Mouse (Mus musculus) CD4-positive helper T cell, adult 2 months (primary cell): ENCODE measurements around the gene Gpr146.
A peak's percentile ranks its signal among the peaks of the same experiment; 100 is the strongest.
"Not testable (repeated sequence)": the region's sequence is repeated elsewhere in the genome, so short reads cannot be mapped to it uniquely, and the experiment has no call there.

Experiments
- DNase-seq: peaks from one replicate; pipeline ENCODE4 v3.0.0-alpha.2; 2012; ENCODE audit warnings: low read depth, missing footprints, low spot score

The Gpr146 gene

DNA sequence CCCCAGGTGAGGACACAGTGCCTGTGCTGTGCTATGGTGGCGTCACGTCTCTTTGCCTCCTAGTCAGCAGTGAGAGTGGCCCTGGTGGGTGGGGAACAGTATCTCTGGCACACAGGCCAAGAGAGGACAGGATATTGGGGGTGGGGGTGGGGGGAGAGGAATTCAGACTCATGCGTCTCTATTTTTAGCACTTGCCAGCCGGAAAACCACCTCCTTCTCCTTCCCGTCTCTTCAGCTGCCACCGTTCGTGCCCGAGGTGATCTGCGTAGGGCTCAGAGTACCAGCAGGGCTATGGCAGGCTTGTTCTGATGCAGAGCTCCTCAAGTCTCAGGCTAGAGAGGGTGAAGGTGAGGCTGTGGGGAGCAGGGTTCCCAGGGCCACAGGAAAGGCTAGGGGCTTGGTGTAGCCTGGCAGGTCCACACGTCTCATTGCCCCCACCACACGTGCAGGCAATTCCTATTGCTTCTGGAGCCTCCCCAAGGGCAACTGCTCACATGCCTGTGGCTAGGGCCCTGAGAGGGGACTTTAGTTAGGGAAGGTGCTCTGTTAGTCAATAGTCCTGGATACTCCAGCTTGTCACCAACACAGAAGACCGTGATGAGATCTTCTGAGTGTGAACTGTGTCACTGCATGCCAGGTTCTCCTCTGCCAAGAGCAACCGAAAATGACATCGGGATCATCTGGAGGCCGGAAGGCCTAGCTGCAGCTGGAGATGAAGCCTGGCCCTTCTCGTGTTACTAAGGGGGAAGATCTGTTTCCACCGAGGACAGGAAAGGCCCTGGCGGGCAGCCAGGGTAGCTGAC is at the start of gene Gpr146:
Gene Gpr146, plus strand, starts transcription at position 230 of the 803 bp plus-strand sequence.
- peak; percentile 75 for DNase-seq

DNA sequence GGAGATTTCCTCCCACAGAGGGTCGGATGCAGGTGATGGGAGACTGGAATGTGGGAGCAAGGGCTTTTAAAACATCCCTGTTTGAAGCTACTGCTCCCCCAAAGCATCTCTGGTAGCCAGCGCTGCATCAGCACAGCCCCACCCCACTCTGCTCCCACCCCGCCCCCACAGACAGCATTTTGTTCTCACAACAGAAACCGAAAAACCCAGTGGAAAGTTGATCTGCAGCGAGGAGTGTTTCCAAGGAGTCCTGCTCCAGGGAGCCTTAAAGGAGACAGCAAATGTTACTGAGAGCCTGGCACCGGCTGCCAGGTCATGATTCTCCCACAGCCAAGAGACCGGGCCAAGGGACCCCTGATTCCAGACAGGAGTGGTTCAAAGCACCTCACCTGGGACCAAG is 46.7 kb upstream of the Gpr146 start:
- no peak for DNase-seq

DNA sequence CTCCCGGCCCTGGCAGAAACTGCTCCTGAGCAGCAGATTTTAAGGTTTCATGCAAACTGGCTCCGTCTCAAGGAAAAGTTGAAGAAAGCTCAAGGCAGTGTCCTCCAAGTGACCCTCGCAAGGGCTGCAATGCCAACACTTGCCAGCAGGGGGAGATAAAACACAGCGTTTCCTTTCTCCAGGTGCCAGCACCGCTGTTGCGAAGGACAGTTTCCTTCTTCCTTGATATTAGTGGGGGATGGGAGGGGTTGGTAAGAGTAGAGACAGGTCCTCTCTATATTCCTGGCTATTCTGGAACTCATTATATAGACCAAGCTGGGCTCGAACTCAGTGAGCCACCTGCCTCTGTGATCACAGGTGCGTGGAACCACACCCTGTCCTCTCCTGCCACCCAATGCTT is 45.8 kb upstream of the Gpr146 start:
- DNase-seq = peak; percentile 56

DNA sequence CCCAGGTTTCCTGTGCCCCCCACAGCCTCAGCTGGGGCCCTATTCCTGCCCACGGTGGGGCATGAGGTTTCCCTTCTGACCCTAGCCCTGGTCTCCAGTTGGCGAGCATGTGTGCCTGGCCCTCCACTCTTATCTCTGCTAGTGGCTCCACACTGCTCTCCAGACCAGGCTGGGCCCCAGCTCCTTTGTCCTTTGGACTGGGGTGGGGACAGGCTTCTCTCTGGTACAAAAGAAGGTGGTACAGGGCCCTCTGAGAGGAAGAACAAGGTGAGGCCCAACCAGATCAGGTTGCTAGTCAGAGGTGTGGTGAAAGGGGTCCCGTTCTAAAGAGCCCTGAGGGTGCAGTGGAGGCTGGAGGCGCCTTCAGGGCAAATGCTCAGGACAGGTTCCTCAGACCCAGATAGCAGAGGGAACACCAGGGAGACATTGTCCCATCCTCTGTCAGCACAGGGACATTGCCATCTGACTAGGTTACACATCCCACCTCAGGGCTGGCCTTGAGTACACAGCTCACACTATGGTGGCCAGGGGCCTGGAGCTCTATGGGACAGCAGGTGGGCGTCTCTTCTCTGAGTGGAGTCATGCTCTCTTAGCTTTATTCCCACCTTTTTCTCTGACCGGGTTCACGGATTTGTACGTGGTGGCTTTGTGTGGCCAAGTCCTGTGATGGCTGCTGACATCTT is 44.8 kb upstream of the Gpr146 start:
- DNase-seq = no peak

DNA sequence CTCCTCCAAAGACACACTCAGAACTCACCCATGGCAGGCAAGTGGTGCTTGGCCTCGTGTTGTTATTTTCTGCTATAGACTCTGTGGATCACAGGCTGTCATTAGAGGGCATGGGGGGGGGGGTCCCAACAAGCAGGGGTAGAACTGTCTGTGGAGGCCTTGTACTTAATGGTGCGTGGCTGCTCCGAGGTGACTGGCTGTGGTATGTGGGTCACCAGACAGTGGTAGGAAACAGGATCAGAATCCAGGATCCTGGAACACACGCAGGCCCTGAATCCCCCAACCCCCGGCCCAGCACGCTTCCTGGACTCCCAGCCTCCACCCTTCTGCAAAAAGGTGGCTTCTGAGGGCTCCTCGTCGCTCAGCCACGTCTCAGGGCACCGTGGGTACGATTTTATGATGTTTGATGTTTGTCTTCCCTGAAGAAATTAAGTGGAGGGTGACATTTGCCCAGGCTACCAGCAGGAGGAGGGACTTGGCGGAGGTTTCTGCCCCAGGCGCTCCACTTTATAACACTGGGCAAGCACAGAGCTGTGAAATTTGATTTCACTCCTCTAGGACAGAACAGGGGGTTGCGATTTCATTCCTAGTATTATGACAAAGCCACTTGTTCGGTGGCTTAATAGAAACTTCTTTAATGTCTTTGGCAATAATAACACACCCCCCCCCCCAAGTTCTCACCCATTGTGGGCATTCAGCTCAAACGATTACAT is 44.0 kb upstream of the Gpr146 start:
- DNase-seq = no peak

DNA sequence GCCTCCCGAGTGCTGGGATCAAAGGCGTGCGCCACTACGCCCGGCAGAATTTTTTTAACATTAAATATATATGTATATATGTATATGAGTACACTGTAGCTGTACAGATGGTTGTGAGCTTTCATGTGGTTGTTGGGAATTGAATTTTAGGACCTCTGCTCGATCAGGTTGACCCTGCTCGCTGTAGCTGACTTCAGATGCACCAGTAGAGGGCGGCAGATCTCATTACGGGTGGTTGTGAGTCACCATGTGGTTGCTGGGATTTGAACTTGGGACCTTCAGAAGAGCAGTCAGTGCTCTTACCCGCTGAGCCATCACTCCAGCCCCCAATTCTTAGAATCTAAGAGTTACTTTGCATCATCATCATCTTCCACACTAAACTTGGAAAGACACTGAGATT is 43.1 kb upstream of the Gpr146 start:
- DNase-seq = not testable (repeated sequence)

DNA sequence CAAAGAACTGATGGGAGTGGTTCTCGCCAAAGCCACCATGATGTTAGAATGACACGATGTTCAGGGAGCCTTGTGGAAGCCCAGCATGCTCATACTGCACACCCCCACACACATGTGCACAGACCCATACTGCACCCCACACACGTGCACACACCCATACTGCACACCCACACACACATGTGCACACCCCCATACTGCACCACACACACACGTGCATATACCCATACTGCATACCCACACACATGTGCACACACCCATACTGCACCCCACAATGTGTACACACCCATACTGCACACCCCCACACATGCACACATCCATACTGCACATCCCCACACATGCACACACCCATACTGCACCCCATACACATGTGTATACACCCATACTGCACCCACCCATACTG is 41.9 kb upstream of the Gpr146 start:
- DNase-seq = no peak

DNA sequence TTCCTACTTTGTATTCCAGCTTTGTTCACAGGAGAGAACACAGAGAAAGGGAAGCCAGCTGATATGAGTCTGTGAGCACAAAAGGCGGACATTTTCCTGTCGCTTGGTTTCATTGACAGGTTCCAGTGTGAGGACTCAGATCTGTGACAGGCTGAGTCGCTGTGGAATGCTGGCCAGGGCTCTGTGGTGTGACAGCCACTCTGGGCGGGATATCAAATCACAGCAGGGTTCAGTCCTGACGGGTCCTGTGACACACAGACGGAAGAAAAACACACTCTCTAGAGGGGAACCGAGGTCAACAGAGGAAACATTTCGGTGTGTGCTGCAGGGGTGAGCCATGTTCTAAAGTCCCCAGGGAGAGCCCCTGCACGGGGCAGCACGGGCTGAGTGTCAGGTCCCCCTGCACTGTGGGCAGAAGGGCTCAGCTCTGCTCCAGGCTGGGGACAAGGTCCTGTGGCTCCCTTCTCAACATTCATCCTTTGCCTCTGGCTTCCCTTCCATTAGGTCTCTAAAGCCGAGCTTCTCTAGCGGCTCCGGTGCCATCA is 39.6 kb upstream of the Gpr146 start:
- no peak for DNase-seq

DNA sequence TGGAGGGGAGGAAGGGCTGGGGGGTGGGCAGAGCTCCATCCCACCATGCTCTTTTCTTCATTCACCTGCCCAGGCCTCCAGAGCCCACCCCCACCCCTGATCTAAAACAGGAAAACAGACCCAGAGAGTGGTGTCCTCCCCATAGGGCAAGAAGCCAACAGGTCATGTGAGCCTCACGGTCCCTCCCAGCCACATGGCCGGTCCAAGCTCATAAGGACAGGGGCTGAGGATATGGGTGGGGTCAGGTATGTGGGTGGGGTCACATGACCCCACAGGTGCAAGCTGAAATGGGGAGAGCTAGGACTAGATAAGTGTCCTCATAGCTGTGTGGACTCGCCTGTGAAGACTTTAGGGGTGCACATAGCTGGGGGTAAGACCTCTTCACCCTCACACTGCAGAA is 39.1 kb upstream of the Gpr146 start:
- no peak for DNase-seq

DNA sequence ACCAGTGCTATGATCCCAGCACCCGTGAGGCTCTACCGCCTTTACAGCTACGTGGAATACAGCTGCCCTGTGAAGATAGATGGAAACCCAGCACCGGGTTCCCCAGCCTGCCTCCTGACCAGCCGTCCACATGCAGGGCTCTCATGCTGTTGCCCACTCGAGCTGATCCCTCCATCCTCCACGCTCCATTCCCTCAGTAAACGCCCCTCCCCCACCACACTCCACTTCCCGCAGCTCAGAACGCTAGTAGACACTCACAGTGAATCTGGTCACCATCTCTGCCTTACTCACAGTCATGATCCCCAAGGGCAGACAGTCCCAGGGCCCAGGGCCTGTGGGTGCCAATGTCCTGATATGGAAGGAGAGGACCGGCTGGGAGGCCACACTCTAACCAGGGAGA is 38.6 kb upstream of the Gpr146 start:
- DNase-seq = no peak

DNA sequence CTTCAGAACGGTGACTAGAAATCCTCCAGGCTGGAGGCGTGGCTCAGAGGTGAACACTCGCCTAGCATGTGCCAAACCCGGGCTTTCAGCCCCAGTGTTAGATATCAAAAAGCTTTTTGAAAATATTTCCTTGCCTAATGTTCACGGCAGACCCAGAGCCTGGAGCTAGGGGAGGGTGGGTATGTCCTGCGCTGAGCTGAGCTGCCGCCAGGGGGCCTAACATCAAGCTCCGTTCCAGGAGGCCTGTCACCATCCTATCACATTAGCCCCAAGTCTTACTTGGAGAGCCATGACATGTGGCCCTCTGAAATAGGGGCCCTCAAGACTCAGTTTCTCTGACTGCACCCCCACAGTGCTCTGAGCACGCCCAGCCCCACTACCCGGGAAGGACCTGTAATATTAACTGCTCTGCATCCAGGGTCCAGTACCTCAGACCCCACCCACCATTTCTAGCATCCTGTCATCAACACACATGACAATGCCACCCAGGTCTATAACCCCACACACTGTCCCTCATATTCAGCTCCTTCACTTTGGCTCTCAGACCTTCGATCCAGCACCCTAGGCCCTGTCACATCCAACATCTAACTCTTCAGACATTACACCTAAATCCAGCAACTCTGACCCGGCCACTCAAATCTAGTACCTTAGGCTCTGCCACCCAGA is 33.3 kb upstream of the Gpr146 start:
- peak; percentile 84 for DNase-seq

DNA sequence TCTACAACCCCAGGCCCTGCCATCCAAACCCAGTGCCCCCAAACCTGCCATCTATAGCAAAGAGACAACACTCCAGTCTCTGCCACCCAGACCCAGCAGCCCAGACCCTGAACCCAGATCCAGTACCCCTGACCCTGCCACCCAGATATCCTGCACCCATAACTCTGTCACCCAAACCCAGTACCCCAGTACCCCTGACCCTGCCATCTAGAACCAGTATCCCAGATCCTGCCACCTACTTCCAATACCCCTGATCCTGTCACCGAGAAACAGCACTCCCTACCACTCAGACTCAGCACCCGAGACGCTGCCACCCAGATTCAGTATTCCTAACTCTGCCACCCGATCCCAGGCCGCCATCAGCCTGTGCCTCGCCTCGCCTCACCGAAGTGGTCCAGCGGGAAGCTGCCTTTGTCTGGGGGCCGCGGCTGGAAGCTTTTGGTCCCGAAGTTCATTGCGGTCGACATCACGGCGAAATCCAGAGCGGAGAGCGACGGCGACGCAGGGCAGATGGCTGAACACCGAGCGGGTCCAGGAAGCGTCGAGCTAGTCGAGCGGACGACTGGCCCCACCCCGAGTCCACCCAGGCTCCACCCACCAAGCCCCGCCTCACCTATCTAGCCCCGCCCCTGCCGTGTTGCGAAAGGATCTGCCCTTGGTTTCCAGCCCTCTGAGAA is 32.7 kb upstream of the Gpr146 start:
- DNase-seq = peak; percentile 92

DNA sequence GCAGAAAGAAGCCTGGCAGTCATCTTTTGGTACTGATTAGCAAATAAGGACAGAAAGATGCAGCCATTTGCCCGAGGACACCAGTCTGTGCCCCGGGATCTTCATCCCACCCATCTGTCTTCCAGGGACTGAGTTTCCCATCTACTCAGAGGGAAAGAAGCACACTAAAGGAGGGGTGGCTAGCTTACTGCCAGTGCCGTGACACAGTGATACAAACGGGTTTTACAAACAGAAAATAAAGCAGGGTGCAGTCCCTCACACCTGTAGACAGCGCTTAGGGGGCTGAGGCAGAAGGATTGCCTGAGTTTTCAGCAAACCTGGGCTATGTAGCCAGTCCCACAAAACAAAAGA is 32.2 kb upstream of the Gpr146 start:
- DNase-seq = no peak

DNA sequence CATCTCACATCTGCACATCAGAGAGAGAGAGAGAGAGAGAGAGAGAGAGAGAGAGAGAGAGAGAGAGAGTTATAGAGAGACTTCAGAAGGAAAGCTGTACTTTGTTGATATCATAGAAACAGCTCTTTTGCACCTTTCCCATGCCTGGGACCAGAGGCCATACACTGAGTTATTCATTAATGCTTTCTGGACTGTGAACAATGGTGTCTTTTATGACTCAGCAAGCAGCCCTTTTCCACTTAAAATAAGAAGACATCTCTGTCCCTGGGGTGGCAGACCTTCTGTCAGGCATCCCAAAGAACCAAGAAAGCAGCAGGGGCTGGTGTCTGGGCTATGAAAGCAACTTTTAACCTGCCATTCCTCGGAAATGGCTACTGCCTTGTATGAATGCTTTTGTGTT is 30.3 kb upstream of the Gpr146 start:
- DNase-seq = no peak

DNA sequence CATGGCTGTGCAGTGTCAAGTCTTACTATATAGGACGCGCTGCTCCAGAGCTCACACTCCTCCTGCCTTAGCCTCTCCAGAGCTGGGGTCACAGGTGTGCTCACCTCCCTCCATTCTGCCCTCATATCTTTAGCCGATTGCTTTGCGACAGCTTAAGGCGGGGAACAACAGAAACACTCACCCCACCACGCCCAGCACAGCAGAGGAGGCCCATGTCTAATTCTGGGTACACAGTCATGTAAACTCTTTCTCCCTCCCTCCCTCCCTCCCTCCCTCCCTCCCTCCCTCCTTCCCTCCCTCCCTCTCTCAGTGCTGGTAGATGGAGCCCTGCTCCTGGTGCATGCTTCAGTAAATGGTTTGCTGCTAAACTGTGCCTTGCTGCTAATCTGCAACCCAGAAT is 27.8 kb upstream of the Gpr146 start:
- no peak for DNase-seq

DNA sequence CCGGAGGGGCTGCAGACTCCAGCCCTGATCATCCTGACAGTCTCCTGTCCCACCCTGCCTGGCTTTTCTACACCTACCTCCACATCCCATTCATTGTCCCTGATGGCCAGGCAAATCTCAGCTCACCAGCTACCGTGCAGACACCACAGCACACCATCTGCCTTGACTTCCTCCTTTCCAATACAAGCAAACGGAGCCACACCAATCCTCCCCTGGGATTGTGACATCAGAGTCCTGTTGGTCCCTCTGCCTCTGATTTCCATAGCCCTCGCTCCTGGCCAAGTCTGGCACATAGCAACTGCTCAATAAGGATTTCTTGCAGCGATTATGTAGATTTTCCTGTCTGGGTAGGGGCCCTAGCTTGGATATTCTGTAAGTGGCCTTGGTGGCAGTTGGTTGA is 26.4 kb upstream of the Gpr146 start, which contains the start of gene Cox19:
Gene Cox19, minus strand, starts transcription at position 285 of the 400 bp plus-strand sequence.
- no peak for DNase-seq

DNA sequence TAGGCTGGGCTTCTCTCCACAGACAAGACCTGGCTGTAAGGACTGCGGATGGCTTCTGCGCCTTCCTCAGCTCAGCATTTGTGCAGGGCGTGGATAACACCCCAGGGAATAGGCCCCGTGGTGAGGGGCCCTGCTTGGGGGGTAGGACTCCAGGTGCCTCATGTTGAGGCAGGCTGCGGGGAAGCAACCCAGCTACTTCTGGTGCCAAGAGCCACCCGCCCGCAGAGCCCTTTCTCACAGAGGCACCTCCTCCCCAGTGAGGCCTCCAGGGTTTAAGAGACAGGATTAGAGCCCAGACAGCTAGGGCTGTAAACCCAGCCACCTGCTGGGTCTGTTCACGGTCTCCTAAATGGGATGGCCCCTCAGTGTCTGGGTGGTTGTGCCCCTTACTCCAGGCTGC is 25.9 kb upstream of the Gpr146 start:
- DNase-seq = no peak

DNA sequence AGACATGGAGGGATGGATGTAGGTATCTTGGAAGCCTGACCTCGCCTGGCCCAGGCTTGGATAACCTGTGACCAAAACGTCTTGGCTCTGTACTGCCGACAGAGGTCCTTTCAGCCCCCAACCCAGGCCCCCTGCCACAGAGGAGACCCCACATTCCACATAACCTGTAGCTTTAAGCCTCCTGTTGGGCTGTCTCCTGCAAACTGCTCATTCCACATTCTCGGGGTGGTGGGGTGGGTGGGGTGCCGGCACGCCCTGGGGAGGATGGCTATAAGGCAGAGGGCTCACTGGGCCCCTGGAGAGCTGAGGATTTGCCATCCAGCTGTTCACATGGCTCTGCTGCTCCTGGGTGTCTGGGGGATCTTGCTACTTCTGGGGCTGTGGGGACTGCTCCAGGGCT is 25.2 kb upstream of the Gpr146 start, which contains the start of gene Cyp2w1:
Gene Cyp2w1, plus strand, starts transcription at position 301 of the 400 bp plus-strand sequence.
- no peak for DNase-seq

DNA sequence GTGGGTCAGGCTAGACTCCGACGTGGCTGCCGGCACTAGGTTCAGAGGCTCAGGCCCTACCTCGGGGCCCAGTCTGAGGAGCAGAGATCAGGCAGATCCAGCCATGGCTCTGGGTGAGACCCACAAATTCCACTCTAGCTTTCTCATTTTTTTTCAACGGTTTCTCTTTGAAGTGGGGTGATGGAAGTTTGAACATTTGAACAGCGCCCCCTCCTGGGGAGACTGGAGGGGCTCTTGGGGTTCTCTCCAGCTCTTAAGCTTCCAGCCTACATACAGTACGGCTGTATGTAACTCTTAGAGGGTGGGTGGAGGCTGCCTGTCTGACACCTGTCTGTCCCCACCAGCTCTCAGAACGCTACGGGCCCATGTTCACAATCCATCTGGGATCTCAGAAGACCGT is 24.0 kb upstream of the Gpr146 start:
- peak; percentile 65 for DNase-seq

DNA sequence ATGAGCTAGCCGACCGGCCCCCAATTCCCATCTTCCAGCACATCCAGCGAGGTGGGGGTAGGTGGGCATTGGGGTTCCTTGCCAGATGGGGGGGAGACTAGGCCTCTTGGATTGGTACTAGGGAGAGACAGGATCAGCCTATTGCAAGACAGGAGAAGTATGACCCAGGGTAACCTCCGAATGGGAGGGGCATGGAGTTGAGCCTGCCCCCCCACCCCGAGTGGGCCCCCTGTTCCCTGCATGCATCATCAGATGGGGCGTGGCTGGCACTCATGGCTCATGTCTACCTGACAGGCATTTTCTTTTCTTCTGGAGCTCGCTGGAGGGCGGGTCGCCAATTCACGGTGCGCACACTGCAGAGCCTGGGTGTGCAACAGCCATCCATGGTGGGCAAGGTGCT is 23.6 kb upstream of the Gpr146 start:
- no peak for DNase-seq

DNA sequence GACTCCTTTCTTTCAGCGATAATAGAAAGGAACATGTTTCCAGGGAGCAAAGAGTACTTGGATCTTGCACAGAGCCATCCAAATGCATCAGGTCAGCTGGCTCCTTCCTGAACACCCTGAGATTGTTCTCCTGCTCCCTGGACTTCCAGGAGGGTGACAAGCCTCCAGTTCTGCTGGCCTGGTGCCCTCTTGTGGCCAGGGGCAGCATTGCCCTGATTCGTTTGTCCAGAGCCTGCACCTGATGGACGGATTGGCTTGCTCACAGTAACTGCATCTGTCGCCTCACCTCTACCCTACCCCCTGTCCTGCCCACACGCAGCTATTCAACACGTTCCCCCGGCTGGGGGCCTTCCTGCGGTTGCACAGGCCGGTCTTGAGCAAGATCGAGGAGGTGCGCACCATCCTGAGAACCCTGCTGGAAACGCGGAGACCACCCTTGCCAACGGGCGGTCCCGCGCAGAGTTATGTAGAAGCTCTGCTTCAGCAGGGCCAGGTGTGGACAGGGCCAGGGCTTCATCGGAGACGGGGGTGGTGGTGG is 22.2 kb upstream of the Gpr146 start:
- peak; percentile 65 for DNase-seq
